Mouse (Mus musculus): ENCODE data around the gene Syne2. TPM values are rescaled to one million over a fixed set of nuclear protein-coding genes. Genes with fewer than 3 reads are reported as not detected.

Gene Syne2
- polyA plus RNA-seq, 1 experiment from 2014 or later: 36.6 TPM

DNA sequence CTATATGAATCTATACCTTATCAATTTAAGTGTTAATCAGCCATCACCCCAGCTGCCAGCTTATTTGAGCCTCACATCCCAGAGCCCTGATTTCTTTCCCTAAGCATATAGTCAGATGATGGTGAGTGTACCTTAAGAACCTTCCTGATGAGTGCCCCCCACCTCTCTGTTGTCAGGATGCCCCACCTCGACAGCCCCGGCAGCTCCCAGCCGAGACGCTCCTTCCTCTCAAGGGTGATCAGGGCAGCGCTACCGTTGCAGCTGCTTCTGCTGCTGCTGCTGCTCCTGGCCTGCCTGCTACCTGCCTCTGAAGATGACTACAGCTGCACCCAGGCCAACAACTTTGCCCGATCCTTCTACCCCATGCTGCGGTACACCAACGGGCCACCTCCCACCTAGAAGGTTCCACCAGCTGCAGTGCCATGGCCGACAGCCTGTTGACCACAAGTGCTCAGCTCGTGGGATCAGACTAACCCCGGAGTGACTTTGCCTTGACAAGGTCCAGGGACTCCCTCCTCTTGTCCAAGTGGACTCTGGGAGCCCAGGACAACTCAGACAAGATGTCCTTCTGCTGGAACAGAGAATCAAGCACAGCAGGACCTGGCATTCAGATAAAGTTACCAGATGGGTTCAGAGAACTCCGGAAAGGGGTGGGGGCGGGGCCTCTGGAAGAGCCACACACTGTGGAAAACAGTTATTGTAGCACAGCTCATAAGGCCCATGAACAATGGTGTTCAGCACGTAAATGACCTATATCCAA is 291.9 kb downstream of the Syne2 start:
- WGBS: 90% methylated on average over 15 of the region's 15 CpGs
- Histone ChIP-seq H3K27me3 (replicated peaks; ENCODE audit: control insufficient read depth, insufficient read depth, low read length) (no peaks in the 10 kb centered on the region), H3K4me1 (ENCODE audit: control insufficient read depth, insufficient read depth, low read length) (no peaks in the 10 kb centered on the region), H3K4me3 (ENCODE audit: low read depth, low read length) (no peak overlapping the region), H3K27ac (replicated peaks; ENCODE audit: low read depth, low read length) (no peak overlapping the region), H3K9me3 (ENCODE audit: control insufficient read depth, low read length) (no peaks in the 10 kb centered on the region), H3K36me3 (ENCODE audit: control insufficient read depth, insufficient read depth, low read length) (peaks cover 55% of the 10 kb centered on the region), H3K9ac (ENCODE audit: low read depth, low read length) (no peak overlapping the region), H3K4me2 (ENCODE audit: low read depth, low read length) (no peak overlapping the region)
- DNase-seq (ENCODE audit: low spot score) (no peak), ATAC-seq (ENCODE audit: low read depth) (no peak)

DNA sequence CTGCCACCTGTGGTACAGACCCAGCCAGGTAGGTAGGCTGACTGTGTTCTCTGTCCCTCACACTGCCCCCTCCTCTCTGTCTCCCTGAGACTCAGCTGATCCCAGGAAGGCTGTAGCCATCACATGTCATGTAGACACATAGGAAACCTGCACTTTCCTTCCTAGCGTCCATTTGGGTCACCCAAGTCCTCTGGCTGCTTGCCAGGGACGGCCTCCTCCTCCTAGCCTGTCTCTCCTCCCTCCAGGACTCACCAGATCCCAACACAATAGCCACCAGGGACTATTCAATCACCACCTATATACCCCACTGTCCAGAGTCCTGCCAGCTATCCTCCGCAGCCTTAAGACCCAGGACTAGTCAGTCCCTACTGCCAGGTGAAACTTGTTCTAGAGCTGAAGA is 293.1 kb downstream of the Syne2 start:
- no peak for ATAC-seq (ENCODE audit: low read depth)
- Histone ChIP-seq H3K4me2 (ENCODE audit: low read depth, low read length) (no peak overlapping the region), H3K36me3 (ENCODE audit: control insufficient read depth, insufficient read depth, low read length) (peaks cover 47% of the 10 kb centered on the region)

DNA sequence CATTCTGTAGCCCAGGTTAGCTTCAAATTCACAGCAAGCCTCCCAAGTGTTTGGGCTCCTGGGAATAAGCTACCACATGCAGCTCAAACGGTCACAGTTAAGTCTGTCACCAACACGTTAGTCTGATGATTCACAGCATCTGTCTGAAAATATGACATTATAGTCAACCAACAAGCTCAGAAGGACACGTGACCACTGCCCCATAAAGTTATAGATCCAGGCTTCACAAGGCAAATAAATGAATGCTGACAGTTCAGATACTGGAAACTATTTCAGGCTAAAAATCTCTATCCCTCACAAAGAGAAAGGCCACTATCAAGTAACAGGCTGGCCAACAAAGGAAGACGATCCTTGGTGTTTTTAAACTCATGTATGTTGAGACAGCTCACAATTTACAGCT is 298.6 kb downstream of the Syne2 start:
- ATAC-seq (ENCODE audit: low read depth): no peak
- Histone ChIP-seq H3K4me2 (ENCODE audit: low read depth, low read length) (no peak overlapping the region), H3K36me3 (ENCODE audit: control insufficient read depth, insufficient read depth, low read length) (no peaks in the 10 kb centered on the region), H3K27ac (replicated peaks; ENCODE audit: low read depth, low read length) (no peak overlapping the region), H3K9ac (ENCODE audit: low read depth, low read length) (no peak overlapping the region), H3K4me1 (ENCODE audit: control insufficient read depth, insufficient read depth, low read length) (no peaks in the 10 kb centered on the region), H3K4me3 (ENCODE audit: low read depth, low read length) (no peak overlapping the region), H3K27me3 (replicated peaks; ENCODE audit: control insufficient read depth, insufficient read depth, low read length) (no peaks in the 10 kb centered on the region), H3K9me3 (ENCODE audit: control insufficient read depth, low read length) (no peaks in the 10 kb centered on the region)
- DNase-seq (ENCODE audit: low spot score): no peak
- 44% methylated on average over 4 of the region's 4 CpGs for WGBS

More for the DNA sequence above, 293.1 kb downstream of the Syne2 start:
- no peak for DNase-seq (ENCODE audit: low spot score)
- no peaks in the 10 kb centered on the region for H3K9me3 ChIP-seq (ENCODE audit: control insufficient read depth, low read length)
- no peak overlapping the region for H3K4me3 ChIP-seq (ENCODE audit: low read depth, low read length)
- H3K4me1 ChIP-seq (ENCODE audit: control insufficient read depth, insufficient read depth, low read length): no peaks in the 10 kb centered on the region
- no peak overlapping the region for H3K27ac ChIP-seq (replicated peaks; ENCODE audit: low read depth, low read length)
- 95% methylated on average over 3 of the region's 3 CpGs for WGBS
- no peaks in the 10 kb centered on the region for H3K27me3 ChIP-seq (replicated peaks; ENCODE audit: control insufficient read depth, insufficient read depth, low read length)
- no peak overlapping the region for H3K9ac ChIP-seq (ENCODE audit: low read depth, low read length)

DNA sequence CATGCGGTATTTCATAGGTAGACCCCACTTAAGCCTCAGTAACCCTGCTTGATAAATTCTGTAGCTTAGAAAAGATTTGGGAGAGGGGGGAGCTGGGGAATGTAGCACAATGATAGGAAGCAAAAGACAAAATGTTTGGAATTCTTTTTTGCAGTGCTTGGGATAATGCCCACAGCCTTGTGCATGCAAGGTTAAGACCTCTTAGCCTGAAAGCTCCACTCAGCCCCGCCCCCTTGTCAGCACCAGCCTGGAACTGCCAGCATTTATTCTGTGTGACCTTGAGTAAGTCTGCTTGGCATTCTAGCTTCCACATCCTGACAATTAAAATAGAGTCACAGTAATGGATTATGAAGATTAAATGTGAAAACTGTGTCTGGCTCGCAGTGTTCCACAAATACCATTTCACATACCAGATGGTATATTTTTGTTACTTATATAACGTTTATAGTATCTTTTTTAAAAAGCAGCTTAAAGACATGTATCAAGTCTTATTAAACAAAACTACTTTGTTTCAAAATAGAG is 299.8 kb downstream of the Syne2 start:
- Histone ChIP-seq H3K27ac (replicated peaks; ENCODE audit: low read depth, low read length) (no peak overlapping the region), H3K4me1 (ENCODE audit: control insufficient read depth, insufficient read depth, low read length) (no peaks in the 10 kb centered on the region), H3K9me3 (ENCODE audit: control insufficient read depth, low read length) (no peaks in the 10 kb centered on the region), H3K4me2 (ENCODE audit: low read depth, low read length) (no peak overlapping the region), H3K4me3 (ENCODE audit: low read depth, low read length) (no peak overlapping the region), H3K27me3 (replicated peaks; ENCODE audit: control insufficient read depth, insufficient read depth, low read length) (no peaks in the 10 kb centered on the region), H3K9ac (ENCODE audit: low read depth, low read length) (no peak overlapping the region), H3K36me3 (ENCODE audit: control insufficient read depth, insufficient read depth, low read length) (no peaks in the 10 kb centered on the region)
- DNase-seq (ENCODE audit: low spot score) (peak; percentile 11), ATAC-seq (ENCODE audit: low read depth) (no peak)
- WGBS: 64% methylated on average over 4 of the region's 4 CpGs

DNA sequence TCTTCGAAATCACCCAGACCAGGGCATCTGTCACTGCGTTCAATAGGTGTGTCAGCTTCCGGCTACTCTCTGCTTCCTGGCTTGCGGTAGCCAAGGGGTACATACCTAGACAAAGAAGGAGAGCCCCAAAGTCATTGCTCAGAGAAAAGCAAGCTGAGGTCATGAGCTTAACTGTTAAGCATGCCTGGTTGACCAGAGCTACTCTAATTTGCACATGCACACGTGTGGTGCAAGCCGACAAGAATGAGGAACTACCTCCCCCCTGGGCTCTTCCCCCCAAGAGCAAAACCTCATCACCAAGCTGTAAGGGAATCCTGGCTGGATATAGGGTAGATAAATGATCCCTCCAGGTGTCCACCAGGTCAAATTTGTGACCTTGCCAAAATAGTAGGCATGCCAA is 305.3 kb downstream of the Syne2 start:
- Histone ChIP-seq H3K27ac (replicated peaks; ENCODE audit: low read depth, low read length) (no peak overlapping the region), H3K4me2 (ENCODE audit: low read depth, low read length) (no peak overlapping the region), H3K9me3 (ENCODE audit: control insufficient read depth, low read length) (no peaks in the 10 kb centered on the region), H3K4me1 (ENCODE audit: control insufficient read depth, insufficient read depth, low read length) (no peaks in the 10 kb centered on the region), H3K4me3 (ENCODE audit: low read depth, low read length) (no peak overlapping the region), H3K36me3 (ENCODE audit: control insufficient read depth, insufficient read depth, low read length) (no peaks in the 10 kb centered on the region), H3K27me3 (replicated peaks; ENCODE audit: control insufficient read depth, insufficient read depth, low read length) (no peaks in the 10 kb centered on the region), H3K9ac (ENCODE audit: low read depth, low read length) (no peak overlapping the region)
- no peak for DNase-seq (ENCODE audit: low spot score)
- WGBS: 79% methylated on average over 6 of the region's 6 CpGs
- no peak for ATAC-seq (ENCODE audit: low read depth)

DNA sequence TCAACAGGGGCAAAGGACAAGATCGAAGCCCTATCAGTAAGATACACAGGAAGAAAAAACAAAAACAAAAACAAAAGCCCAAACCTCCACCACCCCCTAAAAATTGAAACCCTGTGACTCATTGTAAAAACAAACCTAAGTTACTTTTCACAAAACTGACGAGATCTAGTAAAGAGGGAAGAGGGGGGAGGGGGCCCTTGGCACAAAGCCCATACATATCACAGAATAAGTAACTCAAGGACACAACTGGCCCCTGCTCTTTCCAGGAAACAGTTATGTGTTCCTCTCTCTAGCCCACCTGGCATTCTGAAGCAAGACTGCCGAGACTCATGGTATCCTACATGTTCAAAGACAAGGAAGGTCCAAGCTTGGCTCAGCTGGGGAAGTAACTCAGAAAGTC is 310.4 kb downstream of the Syne2 start:
- ATAC-seq (ENCODE audit: low read depth) (no peak), DNase-seq (ENCODE audit: low spot score) (no peak)
- no peaks in the 10 kb centered on the region for H3K9me3 ChIP-seq (ENCODE audit: control insufficient read depth, low read length)
- H3K27me3 ChIP-seq (replicated peaks; ENCODE audit: control insufficient read depth, insufficient read depth, low read length): no peaks in the 10 kb centered on the region
- H3K27ac ChIP-seq (replicated peaks; ENCODE audit: low read depth, low read length): no peak overlapping the region
- H3K36me3 ChIP-seq (ENCODE audit: control insufficient read depth, insufficient read depth, low read length): no peaks in the 10 kb centered on the region
- no peaks in the 10 kb centered on the region for H3K4me1 ChIP-seq (ENCODE audit: control insufficient read depth, insufficient read depth, low read length)
- no peak overlapping the region for H3K4me3 ChIP-seq (ENCODE audit: low read depth, low read length)
- H3K4me2 ChIP-seq (ENCODE audit: low read depth, low read length): no peak overlapping the region
- H3K9ac ChIP-seq (ENCODE audit: low read depth, low read length): no peak overlapping the region
- WGBS: 51% methylated on average over 3 of the region's 3 CpGs

DNA sequence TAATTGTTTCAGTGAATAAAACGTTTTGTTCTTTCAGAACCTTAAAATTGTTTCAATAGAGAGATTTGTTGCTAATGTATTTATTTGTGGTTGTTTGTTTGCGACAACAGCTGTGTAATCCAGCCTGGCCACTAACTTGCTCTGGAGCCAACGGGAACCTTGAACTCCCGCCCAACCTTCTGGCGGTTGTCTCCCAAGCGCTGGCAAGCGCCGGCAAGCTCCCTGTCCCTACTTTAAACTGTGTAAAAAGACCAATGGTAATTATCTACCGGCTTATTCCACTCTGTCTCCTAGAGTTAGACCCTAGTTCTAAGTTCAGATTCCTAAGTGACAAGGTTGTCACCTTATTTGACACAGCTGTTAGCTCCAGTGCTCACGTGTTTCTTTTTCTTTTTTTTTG is 310.9 kb downstream of the Syne2 start:
- Histone ChIP-seq H3K27ac (replicated peaks; ENCODE audit: low read depth, low read length) (no peak overlapping the region), H3K9me3 (ENCODE audit: control insufficient read depth, low read length) (no peaks in the 10 kb centered on the region), H3K36me3 (ENCODE audit: control insufficient read depth, insufficient read depth, low read length) (no peaks in the 10 kb centered on the region), H3K9ac (ENCODE audit: low read depth, low read length) (no peak overlapping the region), H3K4me2 (ENCODE audit: low read depth, low read length) (no peak overlapping the region), H3K27me3 (replicated peaks; ENCODE audit: control insufficient read depth, insufficient read depth, low read length) (no peaks in the 10 kb centered on the region), H3K4me1 (ENCODE audit: control insufficient read depth, insufficient read depth, low read length) (no peaks in the 10 kb centered on the region), H3K4me3 (ENCODE audit: low read depth, low read length) (no peak overlapping the region)
- WGBS: 81% methylated on average over 10 of the region's 10 CpGs
- DNase-seq (ENCODE audit: low spot score) (no peak), ATAC-seq (ENCODE audit: low read depth) (no peak)

DNA sequence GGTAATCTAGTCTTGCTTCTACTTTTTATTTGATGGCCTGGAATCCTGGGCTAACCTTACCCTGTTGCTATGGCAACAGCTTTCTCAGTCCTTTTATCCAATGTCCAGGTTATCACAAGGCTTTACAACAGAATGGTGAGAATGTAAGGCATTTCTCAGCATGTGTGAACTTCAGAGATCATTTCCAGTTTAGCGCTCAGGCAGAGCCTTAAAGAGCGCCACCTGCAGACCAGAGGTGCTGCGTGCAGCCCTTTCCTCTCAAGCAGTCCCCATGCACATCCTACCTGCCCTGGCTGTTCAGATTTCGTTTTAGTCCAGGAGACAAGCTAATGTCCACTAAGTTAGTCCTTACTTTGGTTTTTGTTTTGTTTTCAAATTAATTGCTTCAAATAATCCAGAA is 312.3 kb downstream of the Syne2 start:
- Histone ChIP-seq H3K27ac (replicated peaks; ENCODE audit: low read depth, low read length) (no peak overlapping the region), H3K27me3 (replicated peaks; ENCODE audit: control insufficient read depth, insufficient read depth, low read length) (no peaks in the 10 kb centered on the region), H3K4me1 (ENCODE audit: control insufficient read depth, insufficient read depth, low read length) (no peaks in the 10 kb centered on the region), H3K4me3 (ENCODE audit: low read depth, low read length) (no peak overlapping the region), H3K36me3 (ENCODE audit: control insufficient read depth, insufficient read depth, low read length) (no peaks in the 10 kb centered on the region), H3K9ac (ENCODE audit: low read depth, low read length) (no peak overlapping the region), H3K4me2 (ENCODE audit: low read depth, low read length) (no peak overlapping the region), H3K9me3 (ENCODE audit: control insufficient read depth, low read length) (no peaks in the 10 kb centered on the region)
- 25% methylated on average over 4 of the region's 4 CpGs for WGBS
- DNase-seq (ENCODE audit: low spot score): peak; percentile 22
- no peak for ATAC-seq (ENCODE audit: low read depth)

DNA sequence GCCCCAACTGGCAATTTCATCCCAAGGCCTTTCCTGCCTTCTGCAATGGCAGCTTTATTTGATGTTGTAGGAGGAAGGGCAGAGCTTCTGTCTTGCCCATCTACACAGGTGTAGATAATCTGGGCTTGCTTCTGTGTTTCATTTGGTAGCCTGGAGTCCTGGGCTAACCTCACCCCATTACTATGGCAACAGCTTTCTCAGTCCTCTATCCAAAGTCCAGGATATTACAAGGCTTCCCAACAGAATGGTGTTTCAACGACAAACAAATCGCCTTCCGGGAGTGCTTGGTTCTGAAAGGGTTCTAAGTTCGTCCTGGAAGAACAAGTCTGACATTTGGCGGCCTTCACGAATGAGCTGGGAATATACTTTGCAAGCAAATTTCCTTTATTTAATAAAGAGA is 313.0 kb downstream of the Syne2 start:
- DNase-seq (ENCODE audit: low spot score): no peak
- WGBS: 85% methylated on average over 6 of the region's 6 CpGs

More for the DNA sequence above, 313.0 kb downstream of the Syne2 start:
- Histone ChIP-seq H3K9ac (ENCODE audit: low read depth, low read length) (no peak overlapping the region), H3K27ac (replicated peaks; ENCODE audit: low read depth, low read length) (no peak overlapping the region), H3K4me3 (ENCODE audit: low read depth, low read length) (no peak overlapping the region), H3K9me3 (ENCODE audit: control insufficient read depth, low read length) (no peaks in the 10 kb centered on the region), H3K4me2 (ENCODE audit: low read depth, low read length) (no peak overlapping the region), H3K27me3 (replicated peaks; ENCODE audit: control insufficient read depth, insufficient read depth, low read length) (no peaks in the 10 kb centered on the region), H3K36me3 (ENCODE audit: control insufficient read depth, insufficient read depth, low read length) (no peaks in the 10 kb centered on the region), H3K4me1 (ENCODE audit: control insufficient read depth, insufficient read depth, low read length) (no peaks in the 10 kb centered on the region)
- ATAC-seq (ENCODE audit: low read depth): no peak
